Mouse (Mus musculus): ENCODE measurements at regions not wholly inside any gene's neighbourhood (a gene's known extent, or its start where the extent isn't known, plus 50 kb on each side); places are given as distances from the start of the nearest gene placed in this dataset.
"Not testable (repeated sequence)": the region's sequence is repeated elsewhere in the genome, so short reads cannot be mapped to it uniquely, and the experiment has no call there.

GRCm38 (mm10) chr14:53992712-53993286, 261.1 kb downstream of the Dad1 start:
- Histone ChIP-seq H3K4me1 (ENCODE audit: control insufficient read depth, insufficient read depth) (no peaks in the 10 kb centered on the region), H3K36me3 (replicated peaks; ENCODE audit: control insufficient read depth, insufficient read depth, low read length) (no peaks in the 10 kb centered on the region), H3K9ac (replicated peaks; ENCODE audit: low read depth, low read length) (no peak overlapping the region), H3K9me3 (replicated peaks; ENCODE audit: control insufficient read depth, low read length) (no peaks in the 10 kb centered on the region), H3K27me3 (ENCODE audit: control insufficient read depth, insufficient read depth, low read length) (no peaks in the 10 kb centered on the region), H3K4me3 (ENCODE audit: low read depth, low read length) (no peak overlapping the region), H3K4me2 (ENCODE audit: low read depth, low read length) (no peak overlapping the region), H3K27ac (ENCODE audit: low read depth) (no peak overlapping the region)
- DNase-seq (ENCODE audit: low spot score) (no peak), ATAC-seq (ENCODE audit: insufficient read depth, low read depth) (no peak)
- WGBS, result 57% methylated on average over 11 of the region's 11 CpGs
- TF ChIP-seq EP300 (IDR thresholded peaks at IDR 0.05; ENCODE audit: low read depth), result no peak
- TF ChIP-seq CTCF (IDR thresholded peaks at IDR 0.05; ENCODE audit: low read depth), result no peak

- Histone ChIP-seq H3K4me2 (ENCODE audit: low read depth, low read length) (no peak overlapping the region), H3K27ac (ENCODE audit: low read depth) (no peak overlapping the region), H3K4me1 (ENCODE audit: control insufficient read depth, insufficient read depth) (0 out of 2 replicates have a peak, but pooled peaks cover 6% of the 10 kb centered on the region), H3K9me3 (replicated peaks; ENCODE audit: control insufficient read depth, low read length) (no peaks in the 10 kb centered on the region), H3K27me3 (ENCODE audit: control insufficient read depth, insufficient read depth, low read length) (no peaks in the 10 kb centered on the region), H3K4me3 (ENCODE audit: low read depth, low read length) (no peak overlapping the region), H3K9ac (replicated peaks; ENCODE audit: low read depth, low read length) (no peak overlapping the region), H3K36me3 (replicated peaks; ENCODE audit: control insufficient read depth, insufficient read depth, low read length) (no peaks in the 10 kb centered on the region)
- ATAC-seq (ENCODE audit: insufficient read depth, low read depth) (no peak), DNase-seq (ENCODE audit: low spot score) (no peak)
- no peak for TF ChIP-seq CTCF (IDR thresholded peaks at IDR 0.05; ENCODE audit: low read depth)
- no peak for TF ChIP-seq EP300 (IDR thresholded peaks at IDR 0.05; ENCODE audit: low read depth)
- 21% methylated on average over 4 of the region's 4 CpGs for WGBS
These were observed 262.5 kb downstream of the Dad1 start for GRCm38 (mm10) chr14:53991390-53991789.

- H3K27ac ChIP-seq (ENCODE audit: low read depth), result no peak overlapping the region
- no peaks in the 10 kb centered on the region for H3K9me3 ChIP-seq (replicated peaks; ENCODE audit: control insufficient read depth, low read length)
- H3K4me1 ChIP-seq (ENCODE audit: control insufficient read depth, insufficient read depth), result no peaks in the 10 kb centered on the region
- H3K27me3 ChIP-seq (ENCODE audit: control insufficient read depth, insufficient read depth, low read length), result no peaks in the 10 kb centered on the region
- no peak overlapping the region for H3K9ac ChIP-seq (replicated peaks; ENCODE audit: low read depth, low read length)
- no peak overlapping the region for H3K4me2 ChIP-seq (ENCODE audit: low read depth, low read length)
- ATAC-seq (ENCODE audit: insufficient read depth, low read depth), result no peak
- TF ChIP-seq CTCF (IDR thresholded peaks at IDR 0.05; ENCODE audit: low read depth), result no peak
- no peak for TF ChIP-seq EP300 (IDR thresholded peaks at IDR 0.05; ENCODE audit: low read depth)
- DNase-seq (ENCODE audit: low spot score), result no peak
- H3K36me3 ChIP-seq (replicated peaks; ENCODE audit: control insufficient read depth, insufficient read depth, low read length), result no peaks in the 10 kb centered on the region
- 58% methylated on average over 5 of the region's 5 CpGs for WGBS
- H3K4me3 ChIP-seq (ENCODE audit: low read depth, low read length), result no peak overlapping the region
These were observed 273.1 kb downstream of the Dad1 start for GRCm38 (mm10) chr14:53980771-53981170.

GRCm38 (mm10) chr14:53961426-53961825, 292.5 kb downstream of the Dad1 start:
- H3K27ac ChIP-seq (ENCODE audit: low read depth); H3K27me3 ChIP-seq (ENCODE audit: control insufficient read depth, insufficient read depth, low read length); ATAC-seq (ENCODE audit: insufficient read depth, low read depth); H3K9ac ChIP-seq (replicated peaks; ENCODE audit: low read depth, low read length); H3K36me3 ChIP-seq (replicated peaks; ENCODE audit: control insufficient read depth, insufficient read depth, low read length); H3K9me3 ChIP-seq (replicated peaks; ENCODE audit: control insufficient read depth, low read length); DNase-seq (ENCODE audit: low spot score); H3K4me1 ChIP-seq (ENCODE audit: control insufficient read depth, insufficient read depth); H3K4me3 ChIP-seq (ENCODE audit: low read depth, low read length); H3K4me2 ChIP-seq (ENCODE audit: low read depth, low read length): not testable (repeated sequence)
- WGBS, result 74% methylated on average over 8 of the region's 11 CpGs

- H3K9me3 ChIP-seq (replicated peaks; ENCODE audit: control insufficient read depth, low read length), result no peaks in the 10 kb centered on the region
- H3K4me3 ChIP-seq (ENCODE audit: low read depth, low read length), result no peak overlapping the region
- H3K4me2 ChIP-seq (ENCODE audit: low read depth, low read length), result no peak overlapping the region
- H3K9ac ChIP-seq (replicated peaks; ENCODE audit: low read depth, low read length), result no peak overlapping the region
- H3K27me3 ChIP-seq (ENCODE audit: control insufficient read depth, insufficient read depth, low read length), result no peaks in the 10 kb centered on the region
- ATAC-seq (ENCODE audit: insufficient read depth, low read depth), result no peak
- no peak overlapping the region; the same call in 1 of the 2 replicates for H3K27ac ChIP-seq (ENCODE audit: low read depth)
- TF ChIP-seq EP300 (IDR thresholded peaks at IDR 0.05; ENCODE audit: low read depth) (no peak), CTCF (IDR thresholded peaks at IDR 0.05; ENCODE audit: low read depth) (no peak)
- H3K36me3 ChIP-seq (replicated peaks; ENCODE audit: control insufficient read depth, insufficient read depth, low read length), result no peaks in the 10 kb centered on the region
- whole genome bisulfite sequencing, result 23% methylated on average over 7 of the region's 7 CpGs
- no peak for DNase-seq (ENCODE audit: low spot score)
- H3K4me1 ChIP-seq (ENCODE audit: control insufficient read depth, insufficient read depth), result no peaks in the 10 kb centered on the region
These were observed 293.1 kb downstream of the Dad1 start for GRCm38 (mm10) chr14:53960779-53961178.

GRCm38 (mm10) chr14:53935791-53936231, 318.1 kb downstream of the Dad1 start:
- not testable (repeated sequence) for H3K36me3 ChIP-seq (replicated peaks; ENCODE audit: control insufficient read depth, insufficient read depth, low read length); H3K9ac ChIP-seq (replicated peaks; ENCODE audit: low read depth, low read length); H3K9me3 ChIP-seq (replicated peaks; ENCODE audit: control insufficient read depth, low read length); H3K27ac ChIP-seq (ENCODE audit: low read depth); H3K4me2 ChIP-seq (ENCODE audit: low read depth, low read length); H3K27me3 ChIP-seq (ENCODE audit: control insufficient read depth, insufficient read depth, low read length); H3K4me1 ChIP-seq (ENCODE audit: control insufficient read depth, insufficient read depth); H3K4me3 ChIP-seq (ENCODE audit: low read depth, low read length); DNase-seq (ENCODE audit: low spot score); ATAC-seq (ENCODE audit: insufficient read depth, low read depth)
- WGBS, result 94% methylated on average over 23 of the region's 29 CpGs

GRCm38 (mm10) chr14:53935336-53935735, 318.6 kb downstream of the Dad1 start:
- H3K4me2 ChIP-seq (ENCODE audit: low read depth, low read length), result not testable (repeated sequence)
- 77% methylated on average over 3 of the region's 13 CpGs for WGBS

More at GRCm38 (mm10) chr14:53935336-53935735, 318.6 kb downstream of the Dad1 start:
- not testable (repeated sequence) for H3K4me1 ChIP-seq (ENCODE audit: control insufficient read depth, insufficient read depth); ATAC-seq (ENCODE audit: insufficient read depth, low read depth); H3K36me3 ChIP-seq (replicated peaks; ENCODE audit: control insufficient read depth, insufficient read depth, low read length); H3K9ac ChIP-seq (replicated peaks; ENCODE audit: low read depth, low read length); DNase-seq (ENCODE audit: low spot score); H3K4me3 ChIP-seq (ENCODE audit: low read depth, low read length); H3K27me3 ChIP-seq (ENCODE audit: control insufficient read depth, insufficient read depth, low read length); H3K27ac ChIP-seq (ENCODE audit: low read depth); H3K9me3 ChIP-seq (replicated peaks; ENCODE audit: control insufficient read depth, low read length)

Data from heart, postnatal 0 days (tissue).